Mouse (Mus musculus): ENCODE results near the gene Cyp4f13.

Gene Cyp4f13

GRCm38 (mm10) chr17:32947215-32947914 lies at the start of gene Cyp4f13:
TSS of gene Cyp4f13 (minus strand) at chr17:32947402.
- DNase-seq (ENCODE audit: low spot score in 2 of 2): peak; percentile 96 to 100

- peak; percentile 71 to 82 for DNase-seq (ENCODE audit: low spot score in 2 of 2)
Observed at GRCm38 (mm10) chr17:32992699-32993474, 45.7 kb upstream of the Cyp4f13 start, which contains the start of gene Zfp952. TSS of gene Zfp952 (plus strand) at chr17:32993129.

GRCm38 (mm10) chr17:32991965-32992698 lies 44.9 kb upstream of the Cyp4f13 start:
- no peak for DNase-seq (ENCODE audit: low spot score in 2 of 2)

GRCm38 (mm10) chr17:32986301-32986700 lies 39.1 kb upstream of the Cyp4f13 start:
- DNase-seq (ENCODE audit: low spot score in 2 of 2): no peak

- no peak for DNase-seq (ENCODE audit: low spot score in 2 of 2)
Observed at GRCm38 (mm10) chr17:32981361-32981760, 34.2 kb upstream of the Cyp4f13 start.

- peak; percentile 83 to 86 for DNase-seq (ENCODE audit: low spot score in 2 of 2)
Observed at GRCm38 (mm10) chr17:32965623-32966290, 18.6 kb upstream of the Cyp4f13 start, which contains the start of gene Zfp472. TSS of gene Zfp472 (plus strand) at chr17:32965814.

- no peak for DNase-seq (ENCODE audit: low spot score in 2 of 2)
Observed at GRCm38 (mm10) chr17:32965253-32965622, 18.0 kb upstream of the Cyp4f13 start.

GRCm38 (mm10) chr17:32951441-32951840 lies 4.2 kb upstream of the Cyp4f13 start:
- peak; percentile 68 to 88 for DNase-seq (ENCODE audit: low spot score in 2 of 2)

GRCm38 (mm10) chr17:32951006-32951405 lies 3.8 kb upstream of the Cyp4f13 start:
- no peak for DNase-seq (ENCODE audit: low spot score in 2 of 2)

GRCm38 (mm10) chr17:32950136-32950535 lies 2.9 kb upstream of the Cyp4f13 start:
- no peak for DNase-seq (ENCODE audit: low spot score in 2 of 2)

GRCm38 (mm10) chr17:32946716-32947115 lies 486 bp downstream of the Cyp4f13 start:
- no peak for DNase-seq (ENCODE audit: low spot score in 2 of 2)

- DNase-seq (ENCODE audit: low spot score in 2 of 2): no peak
Observed at GRCm38 (mm10) chr17:32944402-32945035, 2.7 kb downstream of the Cyp4f13 start.

- DNase-seq (ENCODE audit: low spot score in 2 of 2): no peak
Observed at GRCm38 (mm10) chr17:32943661-32944060, 3.5 kb downstream of the Cyp4f13 start.

GRCm38 (mm10) chr17:32939831-32940230 lies 7.4 kb downstream of the Cyp4f13 start:
- no peak for DNase-seq (ENCODE audit: low spot score in 2 of 2)

- no peak for DNase-seq (ENCODE audit: low spot score in 2 of 2)
Observed at GRCm38 (mm10) chr17:32927803-32928202, 19.4 kb downstream of the Cyp4f13 start.

- peak; percentile 65 to 74 for DNase-seq (ENCODE audit: low spot score in 2 of 2)
Observed at GRCm38 (mm10) chr17:32924658-32925312, 22.4 kb downstream of the Cyp4f13 start.

- DNase-seq (ENCODE audit: low spot score in 2 of 2): no peak
Observed at GRCm38 (mm10) chr17:32923681-32924080, 23.5 kb downstream of the Cyp4f13 start.

GRCm38 (mm10) chr17:32919123-32919522 lies 28.1 kb downstream of the Cyp4f13 start:
- no peak for DNase-seq (ENCODE audit: low spot score in 2 of 2)

GRCm38 (mm10) chr17:32917131-32917530 lies 30.1 kb downstream of the Cyp4f13 start, which contains the start of gene Cyp4f14:
TSS of gene Cyp4f14 (minus strand) at chr17:32917342.
- DNase-seq (ENCODE audit: low spot score in 2 of 2): no peak

- DNase-seq (ENCODE audit: low spot score in 2 of 2): no peak
Observed at GRCm38 (mm10) chr17:32916075-32916474, 31.1 kb downstream of the Cyp4f13 start.

- no peak for DNase-seq (ENCODE audit: low spot score in 2 of 2)
Observed at GRCm38 (mm10) chr17:32906172-32906571, 41.0 kb downstream of the Cyp4f13 start.

Measured in urinary bladder, postnatal 4 days (tissue).